9 mouse cellular contexts compared by ENCODE assay signal in the genomic region with DNA sequence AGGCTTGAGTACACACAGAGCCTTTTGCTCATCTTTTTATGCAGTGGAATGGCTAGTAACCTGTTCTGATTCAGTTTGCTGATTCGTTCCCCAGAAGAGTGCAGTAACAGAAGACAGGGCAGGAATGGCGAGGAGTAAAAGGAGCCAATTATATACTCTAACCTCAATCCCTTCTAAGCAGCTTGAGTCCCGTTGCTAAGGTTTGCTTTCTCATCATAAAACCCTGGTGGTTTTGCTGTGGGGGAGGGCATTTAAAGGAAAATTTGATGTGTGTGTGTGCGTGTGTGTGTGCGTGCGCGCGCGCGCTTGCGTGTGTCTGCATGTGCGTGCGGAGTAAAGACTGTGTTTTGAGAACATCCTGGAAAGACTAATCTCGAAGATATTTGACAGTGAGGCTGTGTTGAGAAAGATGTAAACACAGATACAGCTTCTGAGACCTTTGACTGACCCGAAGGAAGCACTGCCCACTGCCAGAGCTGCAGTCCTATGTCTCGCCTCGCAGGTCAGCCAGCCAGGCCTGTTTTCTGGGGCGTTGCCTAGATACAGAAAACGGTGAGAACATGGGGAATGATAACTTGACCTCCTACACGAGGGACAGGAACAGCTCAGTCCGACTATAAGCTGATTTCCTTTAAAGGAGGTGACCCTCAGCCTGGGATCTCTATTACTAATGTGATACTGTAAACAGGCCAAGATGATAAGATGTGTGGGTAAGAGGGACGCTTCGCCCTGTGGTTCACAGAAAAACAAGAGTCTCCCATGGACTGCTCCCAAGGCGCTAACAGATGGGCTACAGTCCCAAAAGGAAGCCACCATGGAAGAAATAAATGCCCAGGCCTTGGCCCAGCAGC. TPM values are rescaled to one million over a fixed set of nuclear protein-coding genes. Genes with fewer than 3 reads are reported as not detected.
DNase-seq lines count a peak whose midpoint lies in the region; ATAC-seq and TF ChIP-seq lines count a peak whose summit lies in the region.
"Had no signal": no experiment of that assay in that cellular context is flagged by ENCODE, and none has a peak within 500 bp of the region (broad histone marks: within the 10 kb centered on the region; RNA-seq: fewer than 3 reads in every experiment).

No protein-coding gene starts in this region.

- no peak for DNase-seq in frontal cortex, postnatal 14 days (ENCODE audit: low spot score in 2 of 2)
- peak; percentile 54 for DNase-seq in adipocyte (ENCODE audit: low spot score)
- DNase-seq in heart, postnatal 25 days (ENCODE audit: low spot score) = peak; percentile 32
- no peak for DNase-seq in right cerebral cortex, adult 18-20 months
- DNase-seq in midbrain, embryonic 14.5 days = no peak
- no peak for DNase-seq in cerebellum, adult 2 months
- DNase-seq: B cell, adult 2 months had no signal

- H3K9ac ChIP-seq in midbrain, embryonic 14.5 days (replicated peaks; ENCODE audit: low read length) = no peak overlapping the region

- peak; percentile 47; the same call in 1 of the 2 replicates for ATAC-seq in frontal cortex, adult (ENCODE audit: low TSS enrichment)
- ATAC-seq in midbrain, embryonic 14.5 days (ENCODE audit: low FRiP score, low TSS enrichment) = no peak

- H3K79me2 ChIP-seq in myocyte (ENCODE audit: control insufficient read depth, insufficient read depth) = peaks cover 51% of the 10 kb centered on the region

- intact Hi-C loops in heart, postnatal 25 days (cut with DNase I) = loop anchor here (2.0 kb wide), 1 partner anchor 39 kb away; a partner anchor contains a TSS

- TF ChIP-seq POLR2A in myocyte (IDR thresholded peaks at IDR 0.05; ENCODE audit: insufficient read length, low read depth) = no peak
- TF ChIP-seq POLR2A in cerebellum, adult 2 months (IDR thresholded peaks at IDR 0.05; ENCODE audit: borderline replicate concordance, insufficient read depth, low read length) = no peak

- H3K27ac ChIP-seq in midbrain, embryonic 14.5 days (replicated peaks; ENCODE audit: low read depth, low read length) = no peak overlapping the region
- no peak overlapping the region for H3K27ac ChIP-seq in cerebellum, adult 2 months (ENCODE audit: insufficient read depth, low read length)

- H3K9me3 ChIP-seq in midbrain, embryonic 14.5 days (ENCODE audit: control insufficient read depth, low read length) = no peaks in the 10 kb centered on the region

- no peak overlapping the region for H3ac ChIP-seq in myocyte (ENCODE audit: control insufficient read depth, insufficient read length)

- no peaks in the 10 kb centered on the region for H3K27me3 ChIP-seq in myocyte (ENCODE audit: control insufficient read depth, insufficient read depth, insufficient read length)
- H3K27me3 ChIP-seq in midbrain, embryonic 14.5 days (ENCODE audit: control insufficient read depth, insufficient read depth, low read length) = no peaks in the 10 kb centered on the region
- no peaks in the 10 kb centered on the region for H3K27me3 ChIP-seq in cerebellum, adult 2 months (ENCODE audit: control insufficient read depth, insufficient read depth, low read length)

- 76% methylated on average over 24 of the region's 24 CpGs for WGBS in midbrain, embryonic 14.5 days
- WGBS in cerebellum, adult 2 months = 76% methylated on average over 24 of the region's 24 CpGs

- no peak for TF ChIP-seq CTCF in cerebellum, adult 2 months (IDR thresholded peaks at IDR 0.05; ENCODE audit: borderline replicate concordance, insufficient read depth, low read depth, low read length)

- peak overlapping the region; percentile 46 for H3K4me2 ChIP-seq in myocyte (ENCODE audit: low read depth)
- H3K4me2 ChIP-seq in midbrain, embryonic 14.5 days (ENCODE audit: low read length) = no peak overlapping the region

- no peaks in the 10 kb centered on the region for H3K4me1 ChIP-seq in midbrain, embryonic 14.5 days (ENCODE audit: control insufficient read depth, insufficient read depth, low read length)
- no peaks in the 10 kb centered on the region; the same call in 1 of the 2 replicates for H3K4me1 ChIP-seq in cerebellum, adult 2 months (ENCODE audit: control insufficient read depth, insufficient read depth, low read length)

- H3K4me3 ChIP-seq in myocyte = no peak overlapping the region
- H3K4me3 ChIP-seq in midbrain, embryonic 14.5 days (replicated peaks; ENCODE audit: low read depth, low read length) = no peak overlapping the region
- H3K4me3 ChIP-seq in cerebellum, adult 2 months (replicated peaks; ENCODE audit: insufficient read depth, low read depth, low read length) = no peak overlapping the region

- peaks cover 17% of the 10 kb centered on the region for H3K36me3 ChIP-seq in myocyte (ENCODE audit: control insufficient read depth, insufficient read depth)
- no peaks in the 10 kb centered on the region for H3K36me3 ChIP-seq in midbrain, embryonic 14.5 days (ENCODE audit: control insufficient read depth, insufficient read depth, low read length)

TF ChIP-seq in myocyte, 11 proteins besides CTCF, POLR2A, EP300 and RAD21:
- TF ChIP-seq USF1 (IDR thresholded peaks at IDR 0.05; ENCODE audit: low read depth) (no peak), MAX (IDR thresholded peaks at IDR 0.05; ENCODE audit: low read depth) (no peak), E2F4 (IDR thresholded peaks at IDR 0.05; ENCODE audit: insufficient read depth) (no peak), SRF (IDR thresholded peaks at IDR 0.05; ENCODE audit: control insufficient read depth, insufficient read length, low read depth) (no peak), CEBPB (IDR thresholded peaks at IDR 0.05; ENCODE audit: insufficient read depth, poor library complexity, severe bottlenecking) (no peak), MYOD1 (IDR thresholded peaks at IDR 0.05; ENCODE audit: control insufficient read depth in 1 of 3, insufficient read length in 2 of 3, low read depth in 2 of 3) (no peak), TCF3 (IDR thresholded peaks at IDR 0.05; ENCODE audit: insufficient read length, low read depth) (no peak), TCF12 (IDR thresholded peaks at IDR 0.05; ENCODE audit: insufficient read depth, poor library complexity, severe bottlenecking) (no peak)

RNA-seq across cellular contexts. Expression of a gene that starts 39.5 kb away (rescaled TPM):
- 10 to 100 TPM in 1 of 2 experiments, 1 to 10 TPM in 1; 9.5 to 10.3 TPM for total RNA-seq in heart, postnatal 25 days (2021)
- 76.9 TPM for polyA plus RNA-seq in myocyte (2012; fragmentation: generic; extraction: Trizol)
- polyA plus RNA-seq in midbrain, embryonic 14.5 days (2014; fragmentation: Nextera tagmentation; extraction: Ambion mirVana) = 0.15 and 1.1 TPM in 2 replicates
- polyA plus RNA-seq in cerebellum, adult 2 months (2012; rRNA removed) = 2.1 and 3.3 TPM in 2 replicates

RNA-seq across cellular contexts. Expression of a gene that starts 50.9 kb away (rescaled TPM):
- total RNA-seq in heart, postnatal 25 days (2021) = under 1 TPM; 0.50 to 0.78 TPM
- 5.1 TPM for polyA plus RNA-seq in myocyte (2012; fragmentation: generic; extraction: Trizol)
- 2.8 and 10.0 TPM in 2 replicates for polyA plus RNA-seq in midbrain, embryonic 14.5 days (2014; fragmentation: Nextera tagmentation; extraction: Ambion mirVana)
- 0.16 and 0.18 TPM in 2 replicates for polyA plus RNA-seq in cerebellum, adult 2 months (2012; rRNA removed)

Comparison
In these comparisons a context has a peak if more than half of its experiments do, and no peak if none do; other contexts are left out.
1. DNase-seq: peak in adipocyte (single experiment) and heart, postnatal 25 days (single experiment); none in frontal cortex, postnatal 14 days (0 of 2), right cerebral cortex, adult 18-20 months (single experiment), midbrain, embryonic 14.5 days (single experiment) and cerebellum, adult 2 months (0 of 2).
2. RNA of a gene that starts 39.5 kb away (polyA plus RNA-seq): 76.9 TPM in myocyte (single experiment); 2.1 to 3.3 TPM in cerebellum, adult 2 months and 0.15 to 1.1 TPM in midbrain, embryonic 14.5 days; every median in the first group is over 10 times any median in the second.